Mouse (Mus musculus) midbrain, embryonic 14.5 days (tissue): Measurements from ENCODE around the gene Chchd3. TPM values are rescaled to one million over a fixed set of nuclear protein-coding genes. Genes with fewer than 3 reads are reported as not detected.
A peak's percentile ranks its signal among the peaks of the same experiment; 100 is the strongest.

Source experiments
- ATAC-seq: fragments of 200-750 bp; cut with Nextera tagmentation; 2 replicates; pipeline ENCODE4 v1.8.0; 2017; ENCODE audit warnings: moderate number of reproducible peaks, moderate library complexity; ENCODE audit not compliant: low FRiP score, low TSS enrichment
- DNase-seq: peaks from one replicate; pipeline ENCODE4 v3.0.0-alpha.2; 2015
- H3K27ac ChIP-seq: fragments of 300-500 bp; sonication (generic); replicated peaks from 2 replicates; pipeline ENCODE4 v1.5.1; 2014; ENCODE audit warnings: mild to moderate bottlenecking, low read depth, low read length, moderate library complexity
- H3K27me3 ChIP-seq: fragments of 300-500 bp; sonication (generic); 2 replicates; pipeline ENCODE4 v1.6.1; 2014; ENCODE audit warnings: low read length, control low read depth, mixed read lengths; ENCODE audit not compliant: control insufficient read depth, insufficient read depth
- H3K36me3 ChIP-seq: fragments of 300-500 bp; sonication (generic); 2 replicates; pipeline ENCODE4 v1.6.1; 2014; ENCODE audit warnings: low read length, control low read depth; ENCODE audit not compliant: control insufficient read depth, insufficient read depth
- H3K4me1 ChIP-seq: fragments of 300-500 bp; sonication (generic); 2 replicates; pipeline ENCODE4 v1.6.1; 2014; ENCODE audit warnings: mild to moderate bottlenecking, antibody characterized with exemption, low read length, control low read depth; ENCODE audit not compliant: control insufficient read depth, insufficient read depth
- H3K4me2 ChIP-seq: fragments of 300-500 bp; sonication (generic); 2 replicates; pipeline ENCODE4 v1.6.1; 2014; ENCODE audit warnings: mild to moderate bottlenecking, low read length, moderate library complexity
- H3K4me3 ChIP-seq: fragments of 300-500 bp; sonication (generic); replicated peaks from 2 replicates; pipeline ENCODE4 v1.5.1; 2014; ENCODE audit warnings: low read depth, low read length
- H3K9ac ChIP-seq: fragments of 300-500 bp; sonication (generic); replicated peaks from 2 replicates; pipeline ENCODE4 v1.6.1; 2014; ENCODE audit warnings: mild to moderate bottlenecking, low read length, moderate library complexity
- H3K9me3 ChIP-seq: fragments of 300-500 bp; sonication (generic); 2 replicates; pipeline ENCODE4 v1.6.1; 2016; ENCODE audit warnings: low read length, control low read depth, mixed read lengths; ENCODE audit not compliant: control insufficient read depth
- WGBS: fragments of 180-500 bp; shearing (Covaris S2); extraction: QIAGEN DNeasy Blood & Tissue Kit; methylation state at CpG from one replicate; pipeline ENCODE4 v1.1.7; 2014; 5-methylcytosine and 5-hydroxymethylcytosine counted together
- polyA plus RNA-seq: library from polyadenylated mRNA; unstranded; fragments of >200 nt; fragmentation: Nextera tagmentation; extraction: Ambion mirVana; gene quantifications from 2 replicates; pipeline ENCODE4 v1.2.1, GENCODE M21; 2014

Gene Chchd3
- polyA plus RNA-seq, 1 experiment from 2014 or later = 110 TPM

GRCm38 (mm10) chr6:32959816-32960550 lies 100.1 kb downstream of the Chchd3 start:
- no peak for DNase-seq
- Histone ChIP-seq H3K27me3 (no peaks in the 10 kb centered on the region), H3K9ac (no peak overlapping the region), H3K4me3 (no peak overlapping the region), H3K4me2 (no peak overlapping the region), H3K36me3 (no peaks in the 10 kb centered on the region), H3K4me1 (0 out of 2 replicates have a peak, but pooled peaks cover 3% of the 10 kb centered on the region), H3K27ac (no peak overlapping the region), H3K9me3 (no peaks in the 10 kb centered on the region)
- no peak for ATAC-seq
- 83% methylated on average over 5 of the region's 5 CpGs for WGBS

- 40% methylated on average over 3 of the region's 3 CpGs for WGBS
- Histone ChIP-seq H3K27ac (no peak overlapping the region), H3K4me2 (no peak overlapping the region), H3K36me3 (no peaks in the 10 kb centered on the region), H3K27me3 (no peaks in the 10 kb centered on the region), H3K9ac (no peak overlapping the region), H3K4me3 (no peak overlapping the region), H3K9me3 (no peaks in the 10 kb centered on the region), H3K4me1 (0 out of 2 replicates have a peak, but pooled peaks cover 3% of the 10 kb centered on the region)
- ATAC-seq (no peak), DNase-seq (no peak)
Observed at GRCm38 (mm10) chr6:32955481-32955880, 104.6 kb downstream of the Chchd3 start.

GRCm38 (mm10) chr6:32950973-32951372 lies 109.1 kb downstream of the Chchd3 start:
- Histone ChIP-seq H3K27me3 (no peaks in the 10 kb centered on the region), H3K4me1 (no peaks in the 10 kb centered on the region; the same call in 1 of the 2 replicates), H3K9ac (no peak overlapping the region), H3K27ac (no peak overlapping the region), H3K4me2 (no peak overlapping the region), H3K4me3 (no peak overlapping the region), H3K36me3 (no peaks in the 10 kb centered on the region), H3K9me3 (no peaks in the 10 kb centered on the region)
- DNase-seq (no peak), ATAC-seq (no peak)
- 89% methylated on average over 4 of the region's 4 CpGs for WGBS

- Histone ChIP-seq H3K36me3 (no peaks in the 10 kb centered on the region), H3K4me2 (no peak overlapping the region), H3K27ac (no peak overlapping the region), H3K9me3 (no peaks in the 10 kb centered on the region), H3K9ac (no peak overlapping the region), H3K4me1 (no peaks in the 10 kb centered on the region; the same call in 1 of the 2 replicates), H3K27me3 (no peaks in the 10 kb centered on the region), H3K4me3 (no peak overlapping the region)
- DNase-seq (peak; percentile 18), ATAC-seq (no peak)
- WGBS = 72% methylated on average over 3 of the region's 3 CpGs
Observed at GRCm38 (mm10) chr6:32949702-32950101, 110.4 kb downstream of the Chchd3 start.

- Histone ChIP-seq H3K4me1 (no peaks in the 10 kb centered on the region; the same call in 1 of the 2 replicates), H3K27me3 (no peaks in the 10 kb centered on the region), H3K9me3 (no peaks in the 10 kb centered on the region), H3K27ac (no peak overlapping the region), H3K4me3 (no peak overlapping the region), H3K9ac (no peak overlapping the region), H3K4me2 (no peak overlapping the region), H3K36me3 (no peaks in the 10 kb centered on the region)
- 65% methylated on average over 6 of the region's 6 CpGs for WGBS
- DNase-seq = no peak
- no peak for ATAC-seq
Observed at GRCm38 (mm10) chr6:32947225-32947624, 112.8 kb downstream of the Chchd3 start.

- Histone ChIP-seq H3K36me3 (no peaks in the 10 kb centered on the region), H3K27ac (no peak overlapping the region), H3K9me3 (no peaks in the 10 kb centered on the region), H3K27me3 (no peaks in the 10 kb centered on the region), H3K4me1 (no peaks in the 10 kb centered on the region; the same call in 1 of the 2 replicates), H3K9ac (no peak overlapping the region), H3K4me2 (no peak overlapping the region), H3K4me3 (no peak overlapping the region)
- ATAC-seq (no peak), DNase-seq (no peak)
- 87% methylated on average over 1 of the region's 1 CpGs for WGBS
Observed at GRCm38 (mm10) chr6:32944956-32945355, 115.1 kb downstream of the Chchd3 start.

- no peak overlapping the region for H3K9ac ChIP-seq
- 95% methylated on average over 4 of the region's 4 CpGs for WGBS
- ATAC-seq (no peak), DNase-seq (no peak)
- no peak overlapping the region for H3K27ac ChIP-seq
- no peak overlapping the region for H3K4me3 ChIP-seq
- H3K27me3 ChIP-seq = no peaks in the 10 kb centered on the region
- H3K4me2 ChIP-seq = no peak overlapping the region
- no peaks in the 10 kb centered on the region for H3K4me1 ChIP-seq
- no peaks in the 10 kb centered on the region for H3K36me3 ChIP-seq
- H3K9me3 ChIP-seq = no peaks in the 10 kb centered on the region
Observed at GRCm38 (mm10) chr6:32943651-32944050, 116.4 kb downstream of the Chchd3 start.

GRCm38 (mm10) chr6:32940299-32940698 lies 119.8 kb downstream of the Chchd3 start:
- no peak overlapping the region for H3K4me3 ChIP-seq
- H3K9me3 ChIP-seq = no peaks in the 10 kb centered on the region
- ATAC-seq (no peak), DNase-seq (no peak)
- H3K27ac ChIP-seq = no peak overlapping the region
- H3K4me1 ChIP-seq = no peaks in the 10 kb centered on the region; the same call in 1 of the 2 replicates
- 82% methylated on average over 11 of the region's 11 CpGs for WGBS
- H3K4me2 ChIP-seq = no peak overlapping the region
- no peaks in the 10 kb centered on the region for H3K36me3 ChIP-seq
- no peaks in the 10 kb centered on the region for H3K27me3 ChIP-seq
- no peak overlapping the region for H3K9ac ChIP-seq

- Histone ChIP-seq H3K9ac (no peak overlapping the region), H3K27me3 (no peaks in the 10 kb centered on the region), H3K9me3 (no peaks in the 10 kb centered on the region), H3K4me1 (no peaks in the 10 kb centered on the region; the same call in 1 of the 2 replicates), H3K27ac (no peak overlapping the region), H3K36me3 (no peaks in the 10 kb centered on the region), H3K4me3 (no peak overlapping the region), H3K4me2 (no peak overlapping the region)
- 91% methylated on average over 1 of the region's 1 CpGs for whole genome bisulfite sequencing
- DNase-seq = no peak
- ATAC-seq = no peak
Observed at GRCm38 (mm10) chr6:32937643-32938042, 122.4 kb downstream of the Chchd3 start.
